Mouse (Mus musculus) telencephalon, adult 2 months (tissue): Measurements from ENCODE around the gene BC024978.
A peak's percentile ranks its signal among the peaks of the same experiment; 100 is the strongest.

Experiments used
- DNase-seq: peaks from one replicate; pipeline ENCODE4 v3.0.0-alpha.2; 2011; ENCODE audit warnings: low read depth, low spot score

Gene BC024978

DNA sequence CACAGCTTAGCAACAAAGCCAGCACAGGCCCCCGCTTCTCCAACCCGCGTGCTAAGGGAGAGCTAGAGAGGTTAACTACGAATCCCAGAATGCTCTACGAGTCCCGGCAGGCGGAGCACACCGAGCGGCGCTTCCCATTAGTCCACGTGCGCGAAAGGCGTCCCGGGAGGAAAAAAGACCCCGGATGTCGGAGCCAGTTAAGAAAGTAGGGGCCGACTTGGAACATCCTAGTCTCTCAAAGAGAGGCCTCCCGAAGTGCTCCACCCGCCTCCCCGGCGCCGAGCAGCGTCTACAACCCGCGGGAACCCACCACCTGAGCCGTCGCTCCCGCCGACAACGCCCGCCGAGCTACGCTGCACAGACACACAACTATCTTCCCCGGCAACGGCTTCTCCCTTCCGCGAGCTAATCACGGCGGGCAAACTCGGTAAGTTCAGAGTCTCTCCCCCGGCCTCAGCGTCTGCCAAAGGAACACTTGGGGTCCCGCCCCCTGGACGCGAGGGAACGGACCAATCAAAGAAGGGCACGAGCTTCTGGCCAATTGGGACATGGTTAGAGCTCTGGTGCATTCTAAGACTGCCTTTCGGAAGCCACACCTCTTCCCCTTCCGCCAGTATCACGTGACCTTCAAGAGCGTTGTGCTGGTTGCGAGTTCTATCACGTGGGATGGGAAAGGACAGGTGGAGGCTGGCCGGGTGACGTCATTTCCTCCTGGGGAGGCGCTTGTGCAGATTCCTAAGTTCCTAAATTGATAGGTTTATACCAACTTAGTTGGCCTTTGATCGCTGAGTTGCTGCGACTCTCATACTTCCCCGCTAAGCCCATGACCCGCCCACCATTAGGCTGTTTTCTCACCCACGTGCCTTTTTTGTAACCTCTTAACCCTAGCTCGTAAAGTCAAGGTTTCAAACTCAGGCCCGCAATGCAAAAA is at the start of gene BC024978, which contains the start of gene Snrpa:
Gene BC024978 (plus strand): TSS at position 101 of the 931 bp plus-strand sequence.
Gene Snrpa (minus strand): TSS at position 591 of the 931 bp plus-strand sequence.
- peak; percentile 100 for DNase-seq

DNA sequence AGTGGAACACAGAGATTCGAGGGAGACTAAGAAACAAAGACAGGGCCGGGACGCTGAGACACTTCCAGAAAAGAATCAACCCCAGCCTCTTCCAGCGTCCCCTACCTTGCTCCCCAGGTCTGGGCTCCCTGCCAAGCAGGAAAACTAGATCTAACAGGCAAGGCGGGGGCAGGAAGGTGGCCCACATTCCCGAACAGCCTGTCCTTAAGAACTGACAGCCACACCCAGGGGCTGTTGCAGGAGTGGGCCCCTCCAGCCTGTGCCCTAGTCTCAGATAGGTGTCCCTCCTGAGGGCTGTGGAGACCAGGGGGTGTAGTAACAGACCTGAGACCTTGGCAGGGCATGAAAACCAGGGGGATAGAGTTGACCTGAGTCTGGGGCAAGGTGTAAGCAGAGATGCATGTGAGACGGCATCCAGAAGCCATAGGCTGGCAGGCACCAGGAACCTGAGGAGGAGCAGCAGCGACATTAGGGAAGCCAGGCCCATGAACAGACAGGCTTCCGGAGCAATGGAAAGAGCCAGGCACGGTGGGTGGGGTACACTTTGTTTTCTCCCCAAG is 42.3 kb upstream of the BC024978 start, which contains the start of gene Cyp2t4:
Gene Cyp2t4 (plus strand): TSS at position 510 of the 560 bp plus-strand sequence.
- no peak for DNase-seq

DNA sequence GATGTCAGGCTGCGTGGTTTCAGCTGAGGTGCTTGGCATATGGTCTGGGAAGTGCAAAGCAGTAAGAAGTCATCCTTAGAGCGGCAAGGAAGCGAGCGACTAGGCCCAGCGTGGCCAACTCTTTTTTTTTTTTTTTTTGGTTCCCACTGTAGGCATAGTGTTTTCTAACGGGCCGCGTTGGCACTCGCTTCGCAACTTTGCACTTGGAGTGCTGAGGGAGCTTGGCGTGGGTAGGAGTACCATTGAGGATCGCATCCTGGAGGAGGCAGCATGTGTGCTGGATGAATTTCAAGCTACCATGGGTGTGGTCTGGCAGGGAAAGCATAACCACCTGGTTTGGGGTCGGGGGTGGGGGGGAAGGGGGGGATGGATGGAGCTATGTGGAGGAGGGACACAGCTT is 39.6 kb upstream of the BC024978 start:
- peak; percentile 58 for DNase-seq

DNA sequence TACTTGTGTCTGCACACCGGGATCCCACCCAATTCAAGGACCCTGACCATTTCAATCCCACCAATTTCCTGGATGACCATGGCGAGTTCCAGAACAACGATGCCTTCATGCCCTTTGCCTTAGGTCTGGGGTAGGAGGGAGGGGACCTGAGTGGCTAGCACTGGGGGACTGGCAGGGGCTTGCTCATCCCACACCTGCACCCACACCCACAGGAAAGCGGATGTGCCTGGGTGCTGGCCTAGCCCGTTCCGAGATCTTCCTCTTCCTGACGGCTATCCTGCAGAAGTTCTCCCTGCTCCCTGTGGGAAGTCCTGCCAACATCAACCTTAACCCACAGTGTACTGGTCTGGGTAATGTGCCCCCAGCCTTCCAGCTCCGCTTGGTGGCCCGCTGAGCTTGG is 37.4 kb upstream of the BC024978 start:
- DNase-seq: no peak

DNA sequence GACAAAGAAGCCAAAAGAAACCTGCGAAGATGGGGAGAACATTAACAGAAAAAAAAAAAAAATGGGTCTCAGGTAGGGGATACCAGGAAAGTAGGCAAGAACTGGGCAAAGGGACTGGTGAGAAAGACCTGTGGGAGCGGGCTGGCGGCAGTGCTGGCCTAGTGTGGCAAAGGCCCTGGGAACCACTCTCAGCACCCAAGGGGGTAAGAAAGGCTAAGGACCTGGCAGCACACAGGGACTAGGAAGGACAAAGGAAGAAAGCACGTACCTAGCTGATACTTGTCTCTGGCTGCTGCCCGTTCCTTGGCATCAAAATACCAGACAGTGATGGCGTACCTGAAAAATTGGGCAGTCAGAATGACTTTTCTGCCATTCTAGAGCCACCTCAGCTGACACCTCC is 36.3 kb upstream of the BC024978 start:
- DNase-seq: no peak

DNA sequence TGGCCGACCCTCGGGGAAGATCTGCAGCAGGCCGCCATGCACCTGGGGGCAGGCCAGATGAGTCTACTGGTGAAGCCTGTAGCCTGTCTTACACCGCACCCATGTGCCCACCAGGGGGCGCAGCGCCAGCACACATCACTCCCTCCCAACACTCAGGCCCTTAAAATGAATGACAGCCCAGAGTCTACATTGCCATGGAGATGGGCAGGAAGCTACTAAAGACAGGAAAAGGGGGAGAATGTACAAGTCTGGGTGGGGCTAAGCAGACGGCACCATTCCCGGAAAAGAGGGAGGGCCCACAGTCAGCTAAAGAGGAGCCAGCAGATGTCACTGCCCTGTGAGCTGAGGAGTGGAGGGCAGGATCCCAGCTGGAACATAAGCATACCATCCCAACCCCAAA is 35.7 kb upstream of the BC024978 start:
- DNase-seq: peak; percentile 82

DNA sequence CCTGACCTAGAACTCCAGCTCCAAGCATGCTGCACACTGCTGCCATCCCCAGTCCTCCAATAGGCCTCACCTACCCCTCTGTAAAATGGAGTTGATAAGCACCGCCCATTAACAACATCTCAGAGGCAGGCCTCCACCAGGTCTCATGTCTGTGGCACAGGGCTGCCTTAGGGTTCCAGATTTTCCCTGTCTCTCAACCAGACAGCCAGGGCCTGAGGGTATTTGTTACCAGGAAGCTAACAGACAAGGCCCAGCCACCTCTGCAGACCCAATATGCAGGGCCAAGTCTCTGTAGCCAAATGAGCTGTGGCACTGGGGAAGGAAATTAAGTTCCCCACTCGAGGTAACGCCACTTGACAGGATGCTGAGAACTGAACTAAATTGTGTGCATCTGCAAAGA is 34.7 kb upstream of the BC024978 start:
- DNase-seq: no peak

DNA sequence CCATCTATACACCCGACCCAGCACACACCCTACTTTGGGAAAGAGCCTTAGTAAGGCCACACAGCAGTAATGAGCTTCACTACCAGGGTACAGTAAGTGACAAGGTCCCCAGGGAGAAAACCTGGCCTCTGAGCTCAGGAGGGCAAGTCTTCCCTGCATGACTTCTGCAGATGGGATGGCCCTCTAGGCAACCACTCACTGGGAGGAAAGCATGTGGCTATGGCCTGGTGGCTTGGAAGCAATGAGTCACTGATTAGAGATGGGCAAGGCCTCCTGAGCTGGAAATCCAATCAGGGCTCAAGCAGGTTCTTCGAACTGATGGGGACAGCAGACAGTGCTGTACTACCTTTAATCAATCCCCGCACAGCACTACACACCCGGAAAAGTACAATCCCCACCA is 33.8 kb upstream of the BC024978 start:
- no peak for DNase-seq

DNA sequence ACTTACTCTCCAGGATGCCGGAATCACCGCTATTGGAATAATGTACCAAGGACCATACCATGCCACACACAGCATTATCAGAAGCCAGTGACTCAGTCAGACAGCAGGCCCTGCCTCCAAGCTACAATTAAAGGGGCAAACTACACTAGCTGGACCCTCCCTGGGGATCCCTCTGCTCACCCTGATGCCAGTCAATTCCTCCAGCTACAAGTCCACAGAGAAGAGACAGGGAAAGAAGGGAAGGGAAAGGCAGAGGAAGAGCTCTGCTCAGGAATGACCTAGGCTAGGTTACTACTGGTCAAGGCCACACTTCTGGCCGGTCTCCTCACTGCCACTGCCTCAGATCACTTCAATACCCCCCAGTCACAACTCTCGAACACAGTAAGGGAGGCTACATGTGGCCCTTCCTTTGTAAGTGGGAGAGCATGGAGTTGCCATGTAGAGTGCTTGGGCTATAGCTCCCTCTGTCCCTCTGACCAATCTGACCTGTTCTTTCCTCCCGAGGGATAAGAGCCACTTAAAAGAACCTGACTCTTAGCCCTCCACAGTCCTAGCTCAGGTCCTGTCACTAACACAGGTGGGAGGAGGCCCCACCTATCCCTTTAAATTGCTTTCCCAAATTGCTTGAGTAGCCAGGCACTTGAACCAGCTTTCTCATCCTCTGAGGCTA is 32.7 kb upstream of the BC024978 start:
- no peak for DNase-seq

DNA sequence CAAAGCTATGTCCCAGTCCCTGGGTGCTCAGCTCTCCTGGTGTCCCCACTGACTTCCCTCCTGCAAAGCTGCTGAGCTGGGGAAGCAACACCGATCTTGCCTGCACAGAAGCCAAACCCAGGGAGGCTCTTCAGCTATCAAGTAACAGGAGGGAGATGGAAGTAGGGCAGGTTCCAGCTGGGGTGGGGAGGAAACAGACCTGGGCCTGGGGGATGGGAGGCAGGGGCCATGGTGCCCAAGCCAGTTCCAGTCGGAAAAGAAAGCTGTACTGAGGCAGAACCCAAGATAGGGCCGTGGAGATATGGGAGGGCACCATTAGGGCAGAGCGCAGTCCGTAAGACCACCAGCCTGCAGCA is 32.2 kb upstream of the BC024978 start:
- DNase-seq: no peak

DNA sequence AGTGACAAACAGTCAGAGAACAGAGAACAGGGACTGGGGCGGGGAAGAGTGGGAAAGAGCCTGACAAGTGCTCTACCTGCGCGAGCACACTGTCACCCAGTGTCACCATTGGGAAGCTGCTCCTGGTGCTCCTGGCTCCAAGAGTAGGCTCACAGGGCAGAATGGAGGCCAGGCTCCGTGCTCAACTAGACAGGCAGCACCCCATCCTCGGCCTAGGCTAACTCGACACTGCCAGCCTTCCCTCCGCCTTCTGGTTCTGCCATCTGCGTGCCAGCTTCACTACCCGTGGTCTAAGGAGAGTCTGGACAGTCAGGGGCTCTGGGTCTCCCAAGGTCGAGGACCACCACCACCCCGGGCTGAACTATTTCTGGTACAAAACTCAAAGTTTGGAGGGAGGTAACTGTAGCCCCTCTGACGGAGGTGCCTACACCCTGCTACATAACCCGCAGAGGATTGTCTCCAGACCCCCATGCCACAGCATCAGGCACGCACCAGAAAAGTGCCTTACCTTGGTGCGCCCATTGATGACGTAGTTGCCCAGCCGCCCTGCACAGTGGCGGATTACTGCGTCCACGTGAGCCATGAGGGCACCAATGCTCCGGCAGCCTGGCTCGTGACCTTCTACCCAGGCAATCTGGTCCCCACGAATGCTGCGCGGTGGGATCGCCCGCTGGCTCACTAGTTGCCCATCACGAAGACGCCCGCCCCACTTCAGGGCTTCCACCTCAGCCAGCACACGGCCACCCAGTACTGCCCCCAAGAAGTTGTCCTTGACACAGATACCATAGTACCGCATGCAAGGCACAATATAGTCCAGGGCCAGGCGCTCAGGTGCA is 31.3 kb upstream of the BC024978 start:
- no peak for DNase-seq

DNA sequence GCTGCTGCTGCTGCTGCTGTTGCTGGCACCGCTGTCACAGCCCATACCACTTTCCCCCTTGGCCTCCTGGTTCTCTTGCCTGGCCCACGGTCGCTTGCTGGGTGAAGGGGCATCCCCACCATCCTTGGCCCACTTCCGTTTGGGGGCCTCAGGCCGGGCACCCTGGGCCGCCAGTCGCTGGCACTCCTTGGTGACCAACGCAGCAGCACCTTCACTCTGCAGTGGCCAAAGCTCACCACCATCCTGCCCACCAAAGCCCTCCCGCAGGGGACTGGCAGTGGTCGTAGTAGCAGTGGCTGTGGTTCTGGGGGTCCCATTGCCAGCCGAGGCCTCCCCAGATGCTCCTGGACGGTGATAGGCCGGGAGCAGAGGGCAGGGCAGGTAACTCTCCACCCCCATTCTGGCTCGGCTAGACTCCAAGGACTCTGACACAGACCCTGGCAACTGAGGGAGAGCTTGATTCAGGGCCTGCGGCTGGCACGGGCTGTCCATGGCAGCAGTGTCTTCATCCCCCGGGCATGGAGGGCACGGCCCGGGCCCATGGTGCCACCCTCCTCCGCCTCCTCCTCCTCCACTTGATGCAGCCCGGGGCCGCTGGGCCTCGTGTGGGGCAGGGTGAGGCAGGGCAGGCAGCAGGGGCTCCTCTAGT is 30.4 kb upstream of the BC024978 start:
- DNase-seq: no peak

DNA sequence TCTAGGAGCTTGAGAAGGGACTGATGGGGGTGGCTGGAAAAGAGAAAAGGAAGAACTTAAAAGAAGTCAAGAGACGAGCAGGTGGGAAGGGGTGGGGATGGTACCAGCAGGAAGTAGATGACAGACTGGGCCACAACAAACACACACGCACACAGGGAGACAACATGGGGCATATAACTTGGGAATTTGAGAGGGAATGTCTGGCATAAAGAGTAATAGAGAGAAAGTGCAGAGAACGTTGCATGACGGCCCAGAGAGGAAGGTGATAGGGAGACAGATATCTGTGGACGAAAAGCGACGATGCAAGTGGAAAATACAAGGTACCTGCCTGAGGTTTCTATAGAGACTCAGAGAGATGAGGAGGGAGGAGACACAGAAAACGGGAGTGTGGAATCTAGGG is 29.9 kb upstream of the BC024978 start:
- no peak for DNase-seq

DNA sequence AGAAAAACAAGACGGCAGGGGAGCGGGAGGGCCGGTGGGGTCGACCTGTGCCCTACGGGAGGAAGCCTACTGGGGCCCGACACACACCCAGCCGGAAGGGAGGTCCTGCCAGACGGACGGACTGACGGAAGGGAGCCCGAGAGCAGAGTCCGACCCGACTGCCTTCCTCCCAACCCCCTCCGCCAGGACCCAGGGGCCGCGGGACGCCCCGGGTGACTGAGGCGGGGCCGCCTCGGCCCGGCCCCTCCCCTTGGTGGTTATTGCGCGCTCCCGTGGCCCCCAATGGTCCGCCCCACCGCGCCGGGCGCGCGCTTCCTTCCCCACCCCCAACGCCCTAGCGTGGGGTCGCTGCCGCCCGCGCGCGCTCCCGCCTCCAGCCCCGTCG is 29.4 kb upstream of the BC024978 start:
- no peak for DNase-seq

DNA sequence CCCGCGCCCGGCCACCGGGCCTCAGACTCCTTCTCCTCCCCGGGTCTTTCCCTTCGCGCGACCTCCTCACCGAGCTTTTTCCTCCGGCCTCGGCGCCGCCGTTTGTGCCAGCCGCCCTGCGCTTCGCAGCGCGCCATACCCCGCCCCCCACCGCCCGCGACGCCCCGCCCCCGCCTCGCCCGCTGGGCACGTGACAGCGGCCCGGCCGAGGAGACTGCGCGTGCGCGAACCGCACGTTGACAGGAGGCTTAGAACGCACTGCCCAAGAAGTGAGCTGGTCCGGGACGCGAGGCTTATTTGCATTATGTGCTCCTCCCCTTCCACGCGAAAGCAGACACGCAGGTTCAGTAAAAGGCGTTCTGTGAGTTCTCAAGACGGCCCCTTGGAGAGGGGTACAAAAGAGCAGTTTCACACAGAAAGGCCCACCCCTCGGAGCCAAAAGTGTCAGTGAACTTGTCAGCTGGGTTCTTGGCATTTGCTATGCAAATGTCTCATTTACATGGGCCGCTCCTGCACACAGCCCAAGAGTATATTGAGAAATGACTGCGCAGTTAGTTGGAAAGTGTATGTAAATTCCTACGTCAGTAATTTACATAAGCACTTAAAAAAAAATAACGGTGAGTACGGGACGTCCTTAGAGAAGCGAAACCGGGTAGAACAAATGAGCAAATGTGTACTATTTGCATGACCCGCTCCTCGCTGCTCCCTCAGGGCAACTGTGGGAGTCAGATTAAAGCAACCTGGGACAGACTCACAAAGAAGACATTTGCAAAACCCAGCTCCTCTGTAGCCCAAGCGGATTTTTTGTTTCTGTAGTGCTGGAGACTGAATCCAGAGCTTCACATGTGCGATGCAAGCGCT is 28.7 kb upstream of the BC024978 start, which contains the start of gene Egln2:
Gene Egln2 (minus strand): TSS at position 189 of the 861 bp plus-strand sequence.
- peak; percentile 91 for DNase-seq

DNA sequence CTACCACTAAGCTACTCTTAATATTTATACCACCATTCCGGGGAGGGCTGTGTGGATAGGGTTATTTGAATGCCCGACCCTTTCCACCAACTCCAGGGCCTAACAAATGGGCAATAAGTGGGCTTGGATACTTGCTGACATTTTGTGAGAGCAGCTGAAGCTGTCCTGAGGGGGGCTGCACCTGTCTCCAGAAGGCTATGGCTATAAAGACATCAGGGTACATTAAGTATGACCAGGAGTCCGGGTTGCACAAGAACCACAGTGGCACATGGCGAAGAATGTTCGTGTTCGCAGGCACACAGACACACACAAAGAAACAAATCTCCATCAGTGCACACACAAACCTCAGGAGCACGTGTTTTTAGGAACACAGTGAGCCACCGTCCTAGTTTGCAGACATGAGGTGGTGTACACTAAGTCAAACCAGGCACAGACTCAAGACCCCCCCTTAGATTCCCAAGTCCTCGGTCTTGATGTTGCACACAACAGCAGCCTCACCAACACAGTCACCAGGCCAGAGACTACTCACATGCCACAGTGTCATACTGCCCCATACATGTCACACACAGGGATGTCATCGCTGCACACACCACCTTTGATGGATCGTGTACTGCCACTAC is 28.0 kb upstream of the BC024978 start:
- DNase-seq: no peak

DNA sequence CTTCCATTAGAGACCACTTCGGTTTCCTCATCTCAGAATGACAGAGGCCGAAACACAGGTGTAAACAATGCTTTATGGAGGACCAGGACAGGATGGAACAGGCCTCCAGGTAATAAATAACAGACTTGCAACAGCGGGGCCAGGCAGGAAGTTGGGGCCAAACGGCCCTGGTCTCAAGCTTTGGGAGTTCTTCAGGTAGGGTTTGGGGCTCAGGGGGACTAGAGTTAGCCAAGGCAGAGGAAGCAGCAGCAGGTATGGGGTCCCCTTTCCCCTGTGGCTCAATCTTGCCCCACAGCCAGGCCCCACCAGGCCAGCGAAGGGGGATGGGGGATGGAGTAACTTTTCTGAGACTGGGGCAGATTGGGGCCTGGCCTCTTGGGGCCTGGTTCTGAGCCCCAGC is 27.2 kb upstream of the BC024978 start:
- no peak for DNase-seq

DNA sequence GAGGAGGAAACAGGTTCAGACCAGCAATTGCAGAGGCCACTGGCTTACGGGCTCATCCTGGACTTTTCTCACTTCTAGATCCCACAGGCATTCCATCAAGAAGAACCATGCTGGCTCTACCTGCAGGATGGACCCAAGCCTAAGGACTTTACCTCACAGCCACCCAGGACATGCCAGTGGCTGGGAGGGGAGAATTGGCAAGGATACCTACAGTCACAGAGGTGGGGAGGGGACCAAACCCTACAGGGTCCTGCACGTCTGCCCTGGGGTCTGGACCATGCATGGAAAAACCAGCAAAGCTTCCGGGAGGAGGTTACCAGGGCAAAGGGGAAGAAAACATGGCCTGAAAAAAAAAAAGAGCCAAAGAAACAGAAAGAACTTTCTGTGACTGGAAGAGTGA is 24.6 kb upstream of the BC024978 start:
- DNase-seq: no peak

DNA sequence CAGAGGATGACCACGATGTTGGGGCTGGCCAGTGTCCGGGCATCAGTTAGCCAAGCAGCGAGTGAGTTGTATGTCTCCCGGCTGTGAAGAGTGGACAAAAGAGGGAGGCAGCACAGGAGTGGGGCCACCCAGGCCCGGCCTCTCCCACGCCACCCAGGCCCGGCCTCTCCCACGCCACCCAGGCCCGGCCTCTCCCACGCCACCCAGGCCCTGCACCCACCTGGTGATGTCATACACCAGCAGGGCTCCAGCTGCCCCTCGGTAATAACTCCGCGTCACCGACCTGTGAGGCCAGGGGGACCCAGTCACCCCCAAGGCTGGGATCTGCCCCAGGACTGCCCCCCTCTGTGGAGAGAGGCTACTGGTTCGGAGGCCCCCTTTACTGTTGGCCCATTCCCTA is 21.1 kb upstream of the BC024978 start:
- no peak for DNase-seq

DNA sequence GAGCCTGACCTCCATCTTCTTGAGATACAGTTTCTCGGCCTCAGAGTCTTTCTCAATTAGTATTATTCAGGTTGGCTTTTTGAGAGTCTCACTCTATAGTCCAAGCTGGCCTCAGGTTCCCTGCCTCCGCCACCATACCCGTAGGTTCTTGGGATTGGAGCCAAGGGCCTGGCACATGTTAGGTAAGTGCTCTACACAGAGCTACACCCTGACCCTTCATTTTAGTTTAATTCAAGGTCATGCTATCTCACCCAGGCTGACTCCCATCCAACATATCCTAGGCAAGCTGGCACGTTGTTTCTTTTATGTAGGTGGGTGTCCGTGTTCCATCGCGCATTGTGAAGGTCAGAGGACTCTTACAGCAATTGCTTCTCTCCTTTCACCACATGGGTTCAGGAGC is 20.7 kb upstream of the BC024978 start:
- no peak for DNase-seq
